Mouse (Mus musculus) right cerebral cortex, adult 2 months (tissue): ENCODE data around the gene Atoh8.

Experiments used
- DNase-seq, 2 experiments: peaks; one replicate each; pipeline ENCODE4 v3.0.0; 2021 to 2022; ENCODE audit warnings: low spot score in 2 of 2

Atoh8 gene

DNA sequence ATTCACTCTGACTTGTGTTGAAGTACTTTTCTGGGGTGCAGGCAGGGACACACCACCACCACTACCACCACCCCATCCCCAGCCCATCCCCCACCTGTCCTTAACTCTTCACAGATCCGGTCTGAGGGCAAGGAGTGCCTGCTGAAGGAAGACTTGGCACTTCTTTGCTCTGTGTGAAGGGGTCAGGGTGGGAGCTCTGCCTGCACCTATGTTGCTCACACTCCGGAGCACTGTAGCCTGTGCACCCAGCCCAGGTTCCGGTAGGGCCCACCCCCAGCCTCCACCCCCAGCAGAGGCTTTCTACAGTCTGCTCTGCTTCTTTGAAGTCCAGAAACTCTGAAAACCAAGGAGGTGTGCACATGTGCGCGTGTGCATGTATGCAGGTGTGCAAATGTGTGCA, 44.8 kb downstream of the Atoh8 start:
- DNase-seq, result no peak

DNA sequence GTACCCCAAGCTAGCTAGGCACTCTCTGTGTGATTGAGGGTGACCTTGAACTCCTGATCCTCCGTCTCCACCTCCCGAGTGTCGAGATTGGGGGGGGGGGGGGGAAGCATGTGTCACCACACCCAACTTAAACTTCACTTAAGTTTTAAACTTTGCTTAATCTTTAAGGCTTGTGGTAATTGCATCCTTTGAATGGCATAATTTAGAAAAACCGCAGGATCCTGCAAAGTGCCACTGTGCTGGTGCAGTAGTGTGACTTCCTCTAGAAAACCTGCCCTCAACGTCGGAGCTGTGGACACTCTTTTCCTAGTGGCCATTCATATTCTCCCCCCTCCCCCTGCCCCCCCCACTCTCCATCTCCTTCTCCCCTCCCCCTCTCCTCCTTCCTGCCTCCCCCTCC, 45.3 kb downstream of the Atoh8 start:
- DNase-seq, result no peak

GRCm38 (mm10) chr6:72189061-72189863, 46.1 kb downstream of the Atoh8 start:
- DNase-seq, result no peak

- no peak for DNase-seq
These were observed 48.6 kb downstream of the Atoh8 start for GRCm38 (mm10) chr6:72186809-72187208.

- DNase-seq, result peak; percentile 84 to 88
These were observed 49.4 kb downstream of the Atoh8 start for GRCm38 (mm10) chr6:72185893-72186490.

DNA sequence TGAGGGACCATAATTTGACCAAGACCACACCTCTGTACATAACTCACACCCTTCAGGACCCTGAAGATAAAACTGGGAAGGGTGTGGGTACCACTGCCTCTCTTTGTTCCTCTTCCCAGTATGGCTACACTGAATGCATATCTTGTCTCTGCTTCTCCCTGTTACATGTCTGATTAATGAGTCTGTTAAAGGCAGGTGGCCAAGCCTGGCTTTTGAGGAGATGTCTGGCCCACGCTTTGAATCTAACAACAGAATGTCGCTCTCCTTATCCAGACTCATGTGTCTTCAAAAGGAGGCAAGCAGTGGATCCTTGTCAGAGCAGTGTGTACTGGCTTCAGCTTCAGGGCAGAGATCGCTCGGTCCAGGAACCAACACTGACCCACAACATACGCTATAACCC, 50.8 kb downstream of the Atoh8 start:
- no peak for DNase-seq

DNA sequence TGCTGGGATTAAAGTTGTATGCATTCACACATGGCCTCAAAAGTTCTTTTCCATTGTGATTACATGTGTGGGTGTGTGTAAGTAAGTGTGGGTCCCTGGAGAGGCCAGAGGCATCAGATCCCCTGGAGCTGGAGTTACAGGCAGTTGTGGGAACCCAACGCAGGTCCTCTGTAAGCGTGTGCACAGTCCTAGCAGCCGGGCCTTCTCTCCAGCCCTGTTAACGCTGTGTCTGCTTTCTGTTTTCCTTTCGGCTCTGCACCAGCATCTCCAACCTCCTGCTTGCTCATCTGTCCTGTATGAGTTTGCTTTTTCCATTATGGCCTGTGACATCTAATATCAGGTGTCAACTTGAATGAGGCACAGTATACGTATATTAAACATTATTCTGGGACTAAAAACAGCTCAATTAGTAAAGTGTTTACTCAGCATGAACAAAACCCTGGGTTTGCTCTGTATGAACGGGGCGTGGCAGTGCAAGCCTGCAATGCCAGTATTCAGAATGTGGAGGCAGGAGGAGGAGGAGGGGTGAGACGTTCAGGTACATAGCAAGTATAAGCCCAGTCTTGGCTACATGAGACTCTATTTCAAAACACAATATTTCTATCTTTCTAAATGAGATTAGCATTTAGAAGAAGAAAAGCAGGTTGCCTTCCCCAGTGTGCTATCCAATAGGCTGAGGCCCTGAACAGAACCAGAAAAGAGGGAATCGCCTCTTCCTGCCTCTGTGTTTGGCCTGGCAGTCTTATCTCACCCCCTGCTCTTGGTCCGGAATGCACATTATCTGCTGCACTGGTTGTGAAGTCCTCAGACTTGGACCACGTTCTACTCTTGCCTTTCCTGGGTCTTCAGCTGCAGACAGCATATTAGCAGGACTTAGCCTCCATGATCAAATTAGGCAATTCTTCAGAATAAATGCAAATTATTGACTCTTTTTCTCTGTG, 55.5 kb downstream of the Atoh8 start:
- no peak for DNase-seq

GRCm38 (mm10) chr6:72179006-72179405, 56.4 kb downstream of the Atoh8 start:
- DNase-seq, result no peak

DNA sequence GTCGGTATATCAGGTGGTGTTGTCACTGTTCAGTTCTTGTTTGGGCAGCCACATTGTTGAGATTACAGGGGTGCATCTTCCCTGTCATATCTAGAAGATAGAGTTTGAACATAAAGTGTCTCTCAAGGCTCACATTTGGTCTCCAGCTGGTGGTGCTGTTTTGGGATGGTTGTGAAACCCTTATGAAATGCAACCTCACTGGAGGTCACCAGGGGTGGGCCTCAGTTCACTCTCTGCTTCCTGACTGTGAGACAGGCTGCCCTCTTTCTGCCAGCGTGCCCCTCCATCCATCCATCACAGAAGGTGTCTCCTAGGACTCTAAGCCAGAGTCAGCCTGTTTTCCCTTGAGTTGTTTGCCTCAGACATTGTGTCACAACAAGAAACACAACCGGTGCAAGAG, 58.0 kb downstream of the Atoh8 start:
- no peak for DNase-seq

DNA sequence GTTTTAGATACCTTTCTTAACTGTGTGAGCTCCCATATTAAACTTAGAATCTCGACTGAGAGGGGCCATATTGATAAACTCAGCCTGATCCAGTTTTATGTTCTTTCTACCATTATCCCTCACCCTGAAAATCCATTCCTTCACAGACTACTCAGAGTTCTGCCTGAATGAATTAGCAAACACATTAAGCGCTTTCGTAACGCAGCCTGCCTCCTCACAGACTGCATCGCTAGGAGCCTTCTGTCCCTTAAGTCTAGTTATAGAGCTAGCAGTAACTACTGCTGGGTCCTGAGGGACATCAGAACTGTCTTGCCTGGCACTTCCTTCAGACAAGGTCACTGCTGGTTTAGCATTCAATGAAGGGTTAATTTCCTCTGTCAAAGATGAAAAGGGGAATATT, 59.4 kb downstream of the Atoh8 start:
- DNase-seq, result no peak

- no peak for DNase-seq
These were observed 60.0 kb downstream of the Atoh8 start for GRCm38 (mm10) chr6:72175419-72175818.

- no peak for DNase-seq
These were observed 62.0 kb downstream of the Atoh8 start for GRCm38 (mm10) chr6:72173350-72173749.

DNA sequence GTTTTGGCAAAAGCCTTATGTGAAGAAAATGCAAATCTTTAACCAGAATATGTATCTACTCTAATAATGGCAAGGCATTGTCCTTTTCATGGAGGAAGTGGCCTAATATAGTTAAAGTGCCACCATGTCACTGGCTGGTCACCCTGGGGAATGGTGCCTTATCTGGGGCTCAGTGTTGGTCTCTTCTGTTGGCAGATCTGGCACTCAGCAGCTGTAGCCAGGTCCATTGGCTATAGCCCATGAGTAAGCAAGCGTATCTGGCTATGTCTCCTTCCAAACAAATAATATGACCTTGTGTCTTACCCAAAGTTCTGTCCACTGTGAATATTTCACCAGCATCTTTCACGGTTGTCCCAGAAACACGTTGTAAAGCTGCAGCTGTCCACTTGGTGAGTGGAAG, 64.0 kb downstream of the Atoh8 start:
- no peak for DNase-seq

DNA sequence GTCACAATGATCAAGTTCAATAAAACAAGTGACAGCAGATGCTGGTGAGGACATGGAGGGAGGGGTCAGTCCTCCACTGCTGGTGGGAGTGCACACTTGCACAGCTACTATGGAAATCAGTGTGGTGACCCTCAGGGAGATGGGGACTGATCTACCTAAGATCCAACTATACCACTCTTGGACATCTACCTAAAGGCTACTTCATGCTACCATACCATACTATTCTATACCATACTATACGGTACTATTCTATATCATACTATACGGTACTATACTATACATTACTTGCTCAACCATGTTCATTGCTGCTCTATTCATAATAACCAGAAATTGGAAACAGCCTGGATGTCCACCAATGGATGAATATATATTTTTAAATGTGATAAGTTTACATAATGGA, 69.5 kb downstream of the Atoh8 start:
- DNase-seq, result no peak

DNA sequence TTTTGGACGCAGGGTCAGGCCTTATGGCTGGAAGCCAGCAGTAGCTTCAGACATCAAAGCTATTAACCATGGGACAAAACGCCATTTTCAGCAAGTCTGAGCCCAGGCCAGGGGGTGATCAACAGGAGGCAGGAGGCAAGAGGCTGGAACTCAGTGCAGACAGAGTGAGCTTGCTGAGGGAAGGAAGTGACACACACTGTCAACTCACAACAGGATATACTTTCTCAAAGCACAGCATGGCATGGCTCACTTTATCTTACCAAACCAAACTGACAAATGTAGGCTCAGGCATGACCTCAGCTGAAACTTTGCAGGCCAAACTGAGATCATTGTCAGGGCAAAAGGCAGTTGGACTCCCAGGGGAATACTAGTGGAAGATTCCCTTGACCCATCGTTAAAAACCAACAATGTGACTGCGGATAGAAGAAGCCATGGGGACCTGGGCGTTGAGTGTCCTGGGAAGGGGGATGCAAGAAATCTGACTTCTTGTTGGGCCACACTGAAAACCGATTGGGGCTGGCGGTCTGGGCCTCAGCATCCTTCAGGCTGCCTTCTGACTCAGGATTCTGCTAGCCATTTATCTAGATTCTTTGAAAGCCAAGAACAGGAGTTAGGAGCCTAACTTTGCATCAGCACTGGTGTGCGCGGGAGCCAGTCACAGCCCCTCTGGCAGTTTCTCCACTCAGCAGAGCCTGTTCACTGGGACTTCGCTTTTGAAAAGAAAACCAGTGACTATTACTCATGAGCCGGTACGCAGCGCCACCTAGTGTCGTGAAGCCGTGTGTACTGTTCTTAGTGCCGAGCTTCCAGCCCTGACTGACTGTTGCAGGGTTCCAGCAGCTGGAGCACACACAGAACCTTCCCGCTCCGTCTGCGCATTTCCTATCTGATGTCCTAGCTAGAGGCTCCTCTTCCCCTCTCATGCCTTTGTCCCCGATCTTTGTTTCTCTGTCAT, 70.8 kb downstream of the Atoh8 start:
- DNase-seq, result peak; percentile 94 to 96

DNA sequence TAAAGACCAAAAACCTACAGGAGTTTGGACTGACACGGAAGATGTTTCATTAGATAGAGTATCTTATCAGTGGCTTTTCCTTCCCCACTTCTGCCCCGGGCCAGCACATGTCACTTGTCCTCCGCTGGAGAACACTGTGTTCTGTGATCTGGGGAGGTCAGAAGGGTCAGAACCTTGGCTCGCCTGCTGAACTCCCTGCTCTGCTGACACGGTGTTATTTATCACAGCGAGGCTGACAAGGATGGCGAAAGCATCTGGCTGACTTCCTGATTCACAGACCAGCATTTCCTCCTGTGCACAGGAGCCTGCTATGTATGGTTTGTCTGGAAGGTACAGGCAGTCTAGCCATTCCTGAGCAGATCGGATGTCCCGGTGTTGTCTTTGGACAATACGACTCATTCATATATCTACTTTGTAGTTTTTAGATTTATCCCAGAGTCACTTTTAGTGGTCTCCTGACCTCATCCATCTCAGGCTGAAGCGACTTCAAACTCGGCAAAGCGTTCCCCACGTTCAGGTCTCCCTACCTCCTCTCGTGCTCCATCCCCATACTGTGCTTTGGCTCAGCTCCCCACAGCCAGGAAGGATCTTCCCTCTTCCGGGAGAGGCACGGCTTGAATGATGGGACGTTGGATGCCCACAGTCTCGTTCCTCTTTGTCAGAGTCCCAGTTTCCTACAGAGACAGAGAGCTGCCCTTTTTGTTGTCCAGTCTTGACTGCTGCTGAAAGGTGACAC, 73.1 kb downstream of the Atoh8 start:
- no peak for DNase-seq

DNA sequence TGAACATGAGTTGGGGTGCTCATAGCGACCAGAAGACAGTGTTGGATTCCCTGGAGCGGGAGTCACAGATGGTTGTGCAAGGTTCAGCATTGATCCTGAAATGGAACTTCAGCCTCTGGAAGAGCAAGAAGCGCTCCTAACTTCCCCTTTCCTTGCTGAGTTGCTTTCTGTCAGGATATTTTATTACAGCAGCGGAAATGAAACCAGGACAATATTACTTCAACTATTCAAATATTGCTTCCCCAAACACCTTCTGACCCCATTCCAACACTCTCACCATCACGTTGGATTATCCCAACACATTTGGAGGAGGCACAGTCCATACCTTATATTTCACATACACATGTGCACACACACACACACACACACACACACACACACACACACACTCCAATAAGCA, 73.6 kb downstream of the Atoh8 start:
- no peak for DNase-seq

DNA sequence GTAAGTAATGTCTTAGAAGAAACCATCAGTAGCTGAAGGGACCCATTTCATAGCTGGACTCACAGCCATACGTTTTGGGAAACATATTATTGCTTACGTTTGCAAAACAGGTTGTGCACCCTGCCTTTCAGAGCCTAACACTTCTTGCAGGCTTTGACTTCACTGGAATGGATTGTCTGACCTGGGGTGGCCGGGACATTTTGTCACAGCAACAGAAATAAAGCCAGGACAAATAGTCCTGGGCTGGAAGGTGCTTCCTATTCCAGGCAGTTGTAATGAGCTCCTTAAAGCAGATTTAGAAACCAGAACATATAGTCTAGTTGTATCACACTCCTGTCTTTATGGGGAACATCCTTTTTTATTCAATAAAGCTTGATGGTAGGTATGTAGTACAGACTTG, 74.4 kb downstream of the Atoh8 start:
- DNase-seq, result no peak

GRCm38 (mm10) chr6:72159861-72160395, 75.4 kb downstream of the Atoh8 start:
- DNase-seq, result no peak
